Mouse (Mus musculus) frontal cortex, adult 2 months (tissue): ENCODE measurements around the gene Mipep. TPM values are rescaled to one million over a fixed set of nuclear protein-coding genes. Genes with fewer than 3 reads are reported as not detected.

ENCODE experiments used
- DNase-seq, 2 experiments: peaks; one replicate each; pipeline ENCODE4 v3.0.0; 2022; ENCODE audit warnings: low spot score in 1 of 2; ENCODE audit errors: extremely low spot score in 1 of 2
- polyA plus RNA-seq: library from polyadenylated mRNA; depleted of rRNA; stranded (reverse); fragments of >200 nt; gene quantifications from 2 replicates; pipeline ENCODE4 v1.2.3, GENCODE M21; 2012

Mipep gene
- polyA plus RNA-seq, 1 experiment = 16.7 TPM

- DNase-seq = no peak
Measured at GRCm38 (mm10) chr14:60754656-60755055, 29.7 kb upstream of the Mipep start.

- no peak for DNase-seq
Measured at GRCm38 (mm10) chr14:60756271-60756670, 28.1 kb upstream of the Mipep start.

- no peak for DNase-seq
Measured at GRCm38 (mm10) chr14:60757265-60757664, 27.1 kb upstream of the Mipep start.

- DNase-seq = no peak
Measured at GRCm38 (mm10) chr14:60757722-60758121, 26.7 kb upstream of the Mipep start.

GRCm38 (mm10) chr14:60759097-60759496 lies 25.3 kb upstream of the Mipep start:
- DNase-seq = no peak

GRCm38 (mm10) chr14:60761801-60762200 lies 22.6 kb upstream of the Mipep start:
- no peak for DNase-seq

- no peak for DNase-seq
Measured at GRCm38 (mm10) chr14:60762754-60763153, 21.6 kb upstream of the Mipep start.

GRCm38 (mm10) chr14:60763746-60764145 lies 20.6 kb upstream of the Mipep start:
- no peak for DNase-seq

- DNase-seq = no peak
Measured at GRCm38 (mm10) chr14:60764526-60764925, 19.8 kb upstream of the Mipep start.

GRCm38 (mm10) chr14:60765025-60765424 lies 19.3 kb upstream of the Mipep start:
- DNase-seq = no peak

- no peak for DNase-seq
Measured at GRCm38 (mm10) chr14:60767884-60768283, 16.5 kb upstream of the Mipep start, which contains the start of gene C1qtnf9. Gene C1qtnf9, plus strand, starts transcription at chr14:60768134.

GRCm38 (mm10) chr14:60769340-60769739 lies 15.0 kb upstream of the Mipep start:
- no peak for DNase-seq

GRCm38 (mm10) chr14:60770594-60770993 lies 13.8 kb upstream of the Mipep start:
- no peak for DNase-seq

- peak; percentile 35 to 79 for DNase-seq
Measured at GRCm38 (mm10) chr14:60771057-60771456, 13.3 kb upstream of the Mipep start.

- DNase-seq = no peak
Measured at GRCm38 (mm10) chr14:60773476-60773875, 10.9 kb upstream of the Mipep start.

- DNase-seq = no peak
Measured at GRCm38 (mm10) chr14:60776521-60776920, 7.9 kb upstream of the Mipep start.

GRCm38 (mm10) chr14:60777485-60777919 lies 6.9 kb upstream of the Mipep start:
- no peak for DNase-seq

GRCm38 (mm10) chr14:60779198-60779597 lies 5.2 kb upstream of the Mipep start:
- DNase-seq = no peak

- DNase-seq = no peak
Measured at GRCm38 (mm10) chr14:60782121-60782656, 2.2 kb upstream of the Mipep start.

GRCm38 (mm10) chr14:60783196-60783595 lies 1.2 kb upstream of the Mipep start:
- no peak for DNase-seq

- peak in 1 of 2 experiments; percentile 72 for DNase-seq
Measured at GRCm38 (mm10) chr14:60790103-60790502, 5.7 kb downstream of the Mipep start.

- DNase-seq = peak in 1 of 2 experiments; percentile 43
Measured at GRCm38 (mm10) chr14:60796600-60797322, 12.4 kb downstream of the Mipep start.
